8 mouse cellular contexts compared by ENCODE assay signal in genomic region chr2:165885225-165885950, GRCm38 (mm10). TPM values are rescaled to one million over a fixed set of nuclear protein-coding genes. Genes with fewer than 3 reads are reported as not detected.
DNase-seq lines count a peak whose midpoint lies in the region; ATAC-seq and TF ChIP-seq lines count a peak whose summit lies in the region.

No protein-coding gene starts in this region.

- H3K27me3 ChIP-seq in liver, postnatal 0 days (ENCODE audit: insufficient read depth, low read length): no peaks in the 10 kb centered on the region

- H3K9me3 ChIP-seq in liver, postnatal 0 days (ENCODE audit: low read length): no peaks in the 10 kb centered on the region

- peak overlapping the region; percentile 85 for H3K9ac ChIP-seq in liver, postnatal 0 days (replicated peaks)

- H3K4me1 ChIP-seq in bone marrow macrophage, adult 2 months (ENCODE audit: control insufficient read depth, insufficient read depth, low read length): peaks cover 57% of the 10 kb centered on the region
- peaks cover 92% of the 10 kb centered on the region for H3K4me1 ChIP-seq in liver, postnatal 0 days (ENCODE audit: insufficient read depth)

- DNase-seq in ES-CJ7 (ENCODE audit: low read depth, low spot score): peak; percentile 49
- DNase-seq in heart, postnatal 14 days: peak; percentile 55 to 65
- DNase-seq in kidney, postnatal 36 days: peak; percentile 79 to 84
- DNase-seq in liver, postnatal 0 days: peak; percentile 71
- DNase-seq in thymus, postnatal 25 days: peak; percentile 81

- peak; percentile 29; the same call in 1 of the 2 replicates for TF ChIP-seq EP300 in liver, postnatal 0 days (IDR thresholded peaks at IDR 0.05; ENCODE audit: low read depth)

- intact Hi-C loops in heart, postnatal 14 days (cut with DNase I): no loop called here

- TF ChIP-seq POLR2A in bone marrow macrophage, adult 2 months (IDR thresholded peaks at IDR 0.05; ENCODE audit: borderline replicate concordance, low read depth, low read length): no peak

- peak; percentile 53 for ATAC-seq in erythroid progenitor cell, adult 5-6 weeks (replicated peaks; ENCODE audit: low FRiP score, poor library complexity, severe bottlenecking)
- peak; percentile 47 for ATAC-seq in liver, postnatal 0 days
- ATAC-seq in neutrophil, adult 5-6 weeks (ENCODE audit: extremely low read depth, insufficient number of reproducible peaks, low FRiP score, poor library complexity, severe bottlenecking): peak; percentile 21; the same call in 1 of the 2 replicates

- H3K27ac ChIP-seq in bone marrow macrophage, adult 2 months (ENCODE audit: insufficient read depth, low read depth, low read length): peak overlapping the region; percentile 100
- peak overlapping the region; percentile 100 for H3K27ac ChIP-seq in liver, postnatal 0 days (ENCODE audit: low read depth)

- no peak for TF ChIP-seq CTCF in bone marrow macrophage, adult 2 months (IDR thresholded peaks at IDR 0.05; ENCODE audit: low read depth, low read length)
- TF ChIP-seq CTCF in liver, postnatal 0 days (IDR thresholded peaks at IDR 0.05; ENCODE audit: low read depth): 0 out of 2 replicates have a peak, but pooled peaks have one; percentile 5

- peak overlapping the region; percentile 85 for H3K4me2 ChIP-seq in liver, postnatal 0 days (ENCODE audit: low read depth, low read length)

- H3K4me3 ChIP-seq in bone marrow macrophage, adult 2 months (ENCODE audit: insufficient read depth, low read length): peak overlapping the region; percentile 46
- peak overlapping the region; percentile 35 for H3K4me3 ChIP-seq in liver, postnatal 0 days (ENCODE audit: low read depth, low read length)

- H3K36me3 ChIP-seq in liver, postnatal 0 days (replicated peaks; ENCODE audit: insufficient read depth, low read length): no peaks in the 10 kb centered on the region

- 6% methylated on average over 17 of the region's 17 CpGs for WGBS in liver, postnatal 0 days (ENCODE audit: insufficient replicate concordance)

RNA-seq across cellular contexts. Expression of gene Zmynd8, which starts 13.4 kb away (rescaled TPM):
- 97.8 and 99.5 TPM in 2 replicates for polyA plus RNA-seq in bone marrow macrophage, adult 2 months (2012; ENCODE audit: insufficient read depth, insufficient read length, missing spikeins)
- total RNA-seq in erythroid progenitor cell, adult 5-6 weeks (2015; ENCODE audit: low replicate concordance): 55.3 and 129 TPM in 2 replicates
- total RNA-seq in erythroid progenitor cell, adult 5-6 weeks (2017; ENCODE audit: low replicate concordance): 59.5 and 85.9 TPM in 2 replicates
- 10 to 100 TPM; 52.0 to 52.5 TPM for total RNA-seq in heart, postnatal 14 days (2021)
- polyA plus RNA-seq in liver, postnatal 0 days (2015; fragmentation: Nextera tagmentation; extraction: Ambion mirVana): 16.9 and 21.9 TPM in 2 replicates
- total RNA-seq in neutrophil, adult 5-6 weeks (2017): 56.9 and 60.5 TPM in 2 replicates

Comparison
In these comparisons a context has a peak if more than half of its experiments do, and no peak if none do; other contexts are left out.
1. Peak in every context shown above with its lines: DNase-seq, ATAC-seq, H3K4me3 ChIP-seq and H3K27ac ChIP-seq.